Comparison of ENCODE assay signal across 16 mouse cellular contexts in the genomic region with DNA sequence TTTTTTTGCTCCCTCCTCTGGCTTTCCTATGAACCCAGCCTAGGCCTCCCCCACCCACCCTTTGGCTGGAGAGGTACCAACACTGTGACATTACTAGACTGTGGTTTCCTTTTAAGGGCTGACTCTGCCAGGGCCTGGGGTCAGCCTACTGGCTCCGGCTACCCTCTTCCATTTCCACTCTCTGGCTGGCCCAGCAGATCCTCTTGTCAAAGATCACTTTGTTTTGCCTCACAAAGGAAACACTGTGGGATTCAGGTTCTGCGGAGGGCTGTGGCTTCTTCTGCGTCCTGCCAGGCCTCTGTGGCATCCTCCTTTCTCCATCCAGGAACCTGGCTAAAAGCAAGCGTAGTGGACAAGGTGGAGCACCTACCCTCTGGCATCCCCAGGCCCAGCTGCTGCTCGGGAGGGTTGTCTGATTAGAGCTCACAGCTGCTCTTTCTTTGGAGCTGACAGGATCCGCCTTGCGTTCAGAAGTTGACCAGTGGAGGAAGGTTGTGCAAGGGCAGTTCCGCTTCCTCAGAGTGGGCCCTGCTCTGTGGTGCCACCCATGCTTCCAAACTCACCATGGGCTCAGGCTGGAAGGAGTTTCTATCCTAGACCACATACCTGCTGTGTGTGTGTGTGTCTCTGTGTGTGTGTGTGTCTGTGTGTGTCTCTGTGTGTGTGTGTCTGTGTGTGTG. TPM values are rescaled to one million over a fixed set of nuclear protein-coding genes. Genes with fewer than 3 reads are reported as not detected.
DNase-seq lines count a peak whose midpoint lies in the region; ATAC-seq lines count a peak whose summit lies in the region.
"Had no signal": no experiment of that assay in that cellular context is flagged by ENCODE, and none has a peak within 500 bp of the region (broad histone marks: within the 10 kb centered on the region; RNA-seq: fewer than 3 reads in every experiment).

No protein-coding gene starts in this region.

- no peak overlapping the region for H3K4me2 ChIP-seq in hindbrain, embryonic 15.5 days
- H3K4me2 ChIP-seq in hindbrain, embryonic 13.5 days: no peak overlapping the region
- no peak overlapping the region for H3K4me2 ChIP-seq in midbrain, embryonic 15.5 days
- H3K4me2 ChIP-seq in limb, embryonic 13.5 days (replicated peaks): no peak overlapping the region
- H3K4me2 ChIP-seq: embryonic facial prominence, embryonic 12.5 days; limb, embryonic 15.5 days; midbrain, embryonic 12.5 days; neural tube, embryonic 15.5 days had no signal

- H3K36me3 ChIP-seq in hindbrain, embryonic 15.5 days: no peaks in the 10 kb centered on the region
- H3K36me3 ChIP-seq in hindbrain, embryonic 13.5 days: no peaks in the 10 kb centered on the region
- no peaks in the 10 kb centered on the region for H3K36me3 ChIP-seq in midbrain, embryonic 10.5 days
- H3K36me3 ChIP-seq in midbrain, embryonic 15.5 days (replicated peaks): no peaks in the 10 kb centered on the region
- no peaks in the 10 kb centered on the region for H3K36me3 ChIP-seq in limb, embryonic 13.5 days
- H3K36me3 ChIP-seq: embryonic facial prominence, embryonic 12.5 days; limb, embryonic 15.5 days; midbrain, embryonic 12.5 days; neural tube, embryonic 15.5 days had no signal

- 0 out of 2 replicates have a peak overlapping the region, but pooled peaks have one; percentile 14 for H3K27ac ChIP-seq in hindbrain, embryonic 15.5 days (replicated peaks)
- H3K27ac ChIP-seq in hindbrain, embryonic 13.5 days: no peak overlapping the region
- H3K27ac ChIP-seq in midbrain, embryonic 10.5 days (replicated peaks): peak overlapping the region; percentile 46; the same call in 1 of the 2 replicates
- H3K27ac ChIP-seq in midbrain, embryonic 15.5 days: no peak overlapping the region
- H3K27ac ChIP-seq in limb, embryonic 13.5 days: 0 out of 2 replicates have a peak overlapping the region, but pooled peaks have one; percentile 23
- H3K27ac ChIP-seq: embryonic facial prominence, embryonic 12.5 days; heart, adult 2 months; limb, embryonic 15.5 days; midbrain, embryonic 12.5 days; neural tube, embryonic 15.5 days had no signal

- 59% methylated on average over 8 of the region's 8 CpGs for WGBS in hindbrain, embryonic 15.5 days
- 67% methylated on average over 8 of the region's 8 CpGs for WGBS in hindbrain, embryonic 13.5 days
- 69% methylated on average over 8 of the region's 8 CpGs for WGBS in midbrain, embryonic 10.5 days
- 65% methylated on average over 8 of the region's 8 CpGs for WGBS in midbrain, embryonic 15.5 days
- WGBS in limb, embryonic 13.5 days: 69% methylated on average over 8 of the region's 8 CpGs

- no peaks in the 10 kb centered on the region for H3K9me3 ChIP-seq in hindbrain, embryonic 15.5 days
- H3K9me3 ChIP-seq in hindbrain, embryonic 13.5 days: no peaks in the 10 kb centered on the region
- H3K9me3 ChIP-seq in midbrain, embryonic 10.5 days (replicated peaks): no peaks in the 10 kb centered on the region
- no peaks in the 10 kb centered on the region for H3K9me3 ChIP-seq in midbrain, embryonic 15.5 days
- H3K9me3 ChIP-seq in limb, embryonic 13.5 days: no peaks in the 10 kb centered on the region
- H3K9me3 ChIP-seq: embryonic facial prominence, embryonic 12.5 days; limb, embryonic 15.5 days; midbrain, embryonic 12.5 days; neural tube, embryonic 15.5 days had no signal

- DNase-seq in midbrain, embryonic 10.5 days (ENCODE audit: low spot score): no peak
- DNase-seq in kidney, postnatal 25 days: no peak
- DNase-seq in left cerebral cortex, postnatal 25 days (ENCODE audit: low spot score in 2 of 2): no peak
- DNase-seq in heart, adult 8-10 months (ENCODE audit: low spot score): no peak
- DNase-seq: heart, adult 2 months; kidney, postnatal 36 days; right cerebral cortex, postnatal 14 days had no signal

- H3K4me1 ChIP-seq in hindbrain, embryonic 15.5 days (replicated peaks): no peaks in the 10 kb centered on the region
- H3K4me1 ChIP-seq in hindbrain, embryonic 13.5 days (replicated peaks): peaks cover 5% of the 10 kb centered on the region; the same call in 1 of the 2 replicates
- peaks cover 4% of the 10 kb centered on the region for H3K4me1 ChIP-seq in midbrain, embryonic 10.5 days
- no peaks in the 10 kb centered on the region for H3K4me1 ChIP-seq in midbrain, embryonic 15.5 days
- no peaks in the 10 kb centered on the region for H3K4me1 ChIP-seq in limb, embryonic 13.5 days
- H3K4me1 ChIP-seq: embryonic facial prominence, embryonic 12.5 days; limb, embryonic 15.5 days; midbrain, embryonic 12.5 days; neural tube, embryonic 15.5 days had no signal

- H3K9ac ChIP-seq in hindbrain, embryonic 15.5 days: no peak overlapping the region
- no peak overlapping the region for H3K9ac ChIP-seq in hindbrain, embryonic 13.5 days
- H3K9ac ChIP-seq in midbrain, embryonic 15.5 days: no peak overlapping the region
- H3K9ac ChIP-seq in limb, embryonic 13.5 days: no peak overlapping the region
- H3K9ac ChIP-seq: embryonic facial prominence, embryonic 12.5 days; limb, embryonic 15.5 days; midbrain, embryonic 12.5 days; neural tube, embryonic 15.5 days had no signal

- intact Hi-C loops in left cerebral cortex, postnatal 25 days (cut with DNase I): no loop called here

- H3K4me3 ChIP-seq in hindbrain, embryonic 15.5 days: no peak overlapping the region
- H3K4me3 ChIP-seq in hindbrain, embryonic 13.5 days: no peak overlapping the region
- no peak overlapping the region for H3K4me3 ChIP-seq in midbrain, embryonic 10.5 days
- no peak overlapping the region for H3K4me3 ChIP-seq in midbrain, embryonic 15.5 days
- no peak overlapping the region for H3K4me3 ChIP-seq in limb, embryonic 13.5 days
- H3K4me3 ChIP-seq: embryonic facial prominence, embryonic 12.5 days; heart, adult 2 months; limb, embryonic 15.5 days; midbrain, embryonic 12.5 days; neural tube, embryonic 15.5 days had no signal

- H3K27me3 ChIP-seq in hindbrain, embryonic 15.5 days: no peaks in the 10 kb centered on the region
- H3K27me3 ChIP-seq in hindbrain, embryonic 13.5 days: no peaks in the 10 kb centered on the region
- H3K27me3 ChIP-seq in midbrain, embryonic 10.5 days (ENCODE audit: low read depth, poor library complexity, severe bottlenecking): no peaks in the 10 kb centered on the region
- no peaks in the 10 kb centered on the region for H3K27me3 ChIP-seq in midbrain, embryonic 15.5 days (replicated peaks)
- no peaks in the 10 kb centered on the region for H3K27me3 ChIP-seq in limb, embryonic 13.5 days
- H3K27me3 ChIP-seq: embryonic facial prominence, embryonic 12.5 days; limb, embryonic 15.5 days; midbrain, embryonic 12.5 days; neural tube, embryonic 15.5 days had no signal

- ATAC-seq in hindbrain, embryonic 15.5 days (ENCODE audit: low FRiP score, low read depth): no peak
- no peak for ATAC-seq in hindbrain, embryonic 13.5 days (ENCODE audit: low FRiP score)
- no peak for ATAC-seq in midbrain, embryonic 15.5 days (replicated peaks)
- ATAC-seq in limb, embryonic 13.5 days (ENCODE audit: low FRiP score, low read depth): no peak

RNA-seq across cellular contexts. Expression of a gene that starts 38.2 kb away (rescaled TPM):
- 0.04 and 0.60 TPM in 2 replicates for polyA plus RNA-seq in hindbrain, embryonic 15.5 days (2015; fragmentation: Nextera tagmentation; extraction: Ambion mirVana)
- 0.16 TPM in 1 of 2 replicates, not detected in the other for polyA plus RNA-seq in hindbrain, embryonic 13.5 days (2015; fragmentation: Nextera tagmentation; extraction: Ambion mirVana)
- not detected in 2 replicates for polyA plus RNA-seq in midbrain, embryonic 10.5 days (2016; fragmentation: Nextera tagmentation; extraction: Ambion mirVana)
- polyA plus RNA-seq in midbrain, embryonic 15.5 days (2015; fragmentation: Nextera tagmentation; extraction: Ambion mirVana): 0.01 and 0.17 TPM in 2 replicates
- not detected in 2 replicates for polyA plus RNA-seq in limb, embryonic 13.5 days (2015; fragmentation: Nextera tagmentation; extraction: Ambion mirVana)
- 1 to 10 TPM in 1 of 2 experiments, under 1 TPM in 1; 0.80 to 1.1 TPM for total RNA-seq in left cerebral cortex, postnatal 25 days (2021)
- under 1 TPM; 0.03 TPM for total RNA-seq in heart, adult 8-10 months (2022)
- polyA plus RNA-seq: C2C12; heart, adult 2 months; limb, embryonic 15.5 days; midbrain, embryonic 12.5 days had no signal

RNA-seq across cellular contexts. Expression of a gene that starts 39.5 kb away (rescaled TPM):
- 1.5 and 1.7 TPM in 2 replicates for polyA plus RNA-seq in hindbrain, embryonic 15.5 days (2015; fragmentation: Nextera tagmentation; extraction: Ambion mirVana)
- polyA plus RNA-seq in hindbrain, embryonic 13.5 days (2015; fragmentation: Nextera tagmentation; extraction: Ambion mirVana): 1.9 TPM in 2 replicates
- 3.7 and 4.7 TPM in 2 replicates for polyA plus RNA-seq in midbrain, embryonic 10.5 days (2016; fragmentation: Nextera tagmentation; extraction: Ambion mirVana)
- polyA plus RNA-seq in midbrain, embryonic 15.5 days (2015; fragmentation: Nextera tagmentation; extraction: Ambion mirVana): 0.72 and 0.80 TPM in 2 replicates
- 2.0 and 2.3 TPM in 2 replicates for polyA plus RNA-seq in limb, embryonic 13.5 days (2015; fragmentation: Nextera tagmentation; extraction: Ambion mirVana)
- 1 to 10 TPM; 2.8 to 3.1 TPM for total RNA-seq in left cerebral cortex, postnatal 25 days (2021)
- 1 to 10 TPM; 2.2 to 4.1 (median 2.9) TPM for total RNA-seq in heart, adult 8-10 months (2022)

Comparison
In these comparisons a context has a peak if more than half of its experiments do, and no peak if none do; other contexts are left out.
1. H3K27ac ChIP-seq: peak in hindbrain, embryonic 15.5 days (single experiment), midbrain, embryonic 10.5 days (single experiment) and limb, embryonic 13.5 days (single experiment); none in hindbrain, embryonic 13.5 days (single experiment) and midbrain, embryonic 15.5 days (single experiment).